Mouse (Mus musculus): Measurements from ENCODE around the gene Msl1. TPM values are rescaled to one million over a fixed set of nuclear protein-coding genes. Genes with fewer than 3 reads are reported as not detected.

Msl1 gene
- polyA plus RNA-seq, 1 experiment from 2014 or later = 39.9 TPM

- peak within 1 kb of the TSS; percentile 66 for H3K4me2 ChIP-seq
- no peaks in the 10 kb centered on the region for H3K9me3 ChIP-seq
- ATAC-seq (ENCODE audit: low FRiP score) = peak; percentile 30; the same call in 1 of the 2 replicates
- peaks cover 52% of the 10 kb centered on the region for H3K4me1 ChIP-seq
- WGBS = 1% methylated on average over 22 of the region's 22 CpGs
- peak within 1 kb of the TSS; percentile 50 for H3K9ac ChIP-seq
- peaks cover 20% of the 10 kb centered on the region for H3K36me3 ChIP-seq (replicated peaks)
- H3K27ac ChIP-seq = peak within 1 kb of the TSS; percentile 56
- H3K4me3 ChIP-seq (replicated peaks) = peak within 1 kb of the TSS; percentile 33
- 0 out of 2 replicates have a peak, but pooled peaks cover 3% of the 10 kb centered on the region for H3K27me3 ChIP-seq
Observed at GRCm38 (mm10) chr11:98774582-98775347, 20.6 kb upstream of the Msl1 start, which contains the start of gene Nr1d1. Gene Nr1d1, minus strand, starts transcription at chr11:98775333.

GRCm38 (mm10) chr11:98775348-98776051, 19.8 kb upstream of the Msl1 start:
- Histone ChIP-seq H3K4me1 (peaks cover 52% of the 10 kb centered on the region), H3K36me3 (replicated peaks) (peaks cover 13% of the 10 kb centered on the region)

DNA sequence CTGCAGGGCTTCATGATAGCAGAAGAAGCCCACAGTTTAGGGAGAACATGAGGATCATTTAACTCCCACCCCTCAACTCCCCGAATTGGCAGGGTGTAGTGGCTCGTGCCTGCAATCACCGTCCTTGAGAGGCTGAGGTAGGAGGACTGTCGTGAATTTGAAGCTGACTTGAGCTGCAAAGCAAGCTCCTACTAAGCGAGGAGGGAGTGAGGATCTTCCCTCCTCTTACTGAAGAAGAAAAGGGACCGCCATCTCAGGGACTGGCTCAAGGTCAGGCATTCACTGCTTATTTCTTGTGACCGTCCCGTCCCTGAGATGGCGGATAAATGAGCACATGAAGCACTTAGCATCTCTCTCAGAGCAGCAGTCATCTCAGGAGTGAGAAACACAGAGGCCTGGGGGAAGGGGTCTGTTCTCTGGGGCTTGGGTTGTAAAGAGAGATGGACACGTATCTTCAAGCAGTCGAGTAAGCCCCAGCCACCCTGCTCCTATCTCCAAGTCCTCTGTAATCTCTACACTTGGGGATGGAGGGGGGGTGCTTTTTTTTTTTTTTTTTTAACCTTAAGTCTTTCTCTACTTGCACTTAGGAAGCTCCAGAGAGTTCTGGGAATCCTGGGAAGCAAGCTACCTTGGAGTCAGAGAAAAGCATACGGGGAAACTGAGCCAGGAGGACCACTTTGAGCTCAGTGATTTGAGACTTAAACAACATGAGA, 19.1 kb upstream of the Msl1 start:
- 55% methylated on average over 12 of the region's 12 CpGs for WGBS
- Histone ChIP-seq H3K4me3 (replicated peaks) (no peak overlapping the region), H3K4me1 (peaks cover 53% of the 10 kb centered on the region), H3K27me3 (0 out of 2 replicates have a peak, but pooled peaks cover 3% of the 10 kb centered on the region), H3K4me2 (peak overlapping the region; percentile 66; the same call in 1 of the 2 replicates), H3K9me3 (no peaks in the 10 kb centered on the region), H3K27ac (peak overlapping the region; percentile 80; the same call in 1 of the 2 replicates), H3K9ac (peak overlapping the region; percentile 21; the same call in 1 of the 2 replicates), H3K36me3 (replicated peaks) (peaks cover 6% of the 10 kb centered on the region)
- ATAC-seq (ENCODE audit: low FRiP score) = no peak

More at GRCm38 (mm10) chr11:98775348-98776051, 19.8 kb upstream of the Msl1 start:
- Histone ChIP-seq H3K4me3 (replicated peaks) (peak overlapping the region; percentile 33), H3K27ac (peak overlapping the region; percentile 56), H3K9me3 (no peaks in the 10 kb centered on the region), H3K27me3 (0 out of 2 replicates have a peak, but pooled peaks cover 3% of the 10 kb centered on the region), H3K4me2 (peak overlapping the region; percentile 66), H3K9ac (peak overlapping the region; percentile 21; the same call in 1 of the 2 replicates)
- ATAC-seq (ENCODE audit: low FRiP score) = peak; percentile 79
- WGBS = 6% methylated on average over 15 of the region's 15 CpGs

DNA sequence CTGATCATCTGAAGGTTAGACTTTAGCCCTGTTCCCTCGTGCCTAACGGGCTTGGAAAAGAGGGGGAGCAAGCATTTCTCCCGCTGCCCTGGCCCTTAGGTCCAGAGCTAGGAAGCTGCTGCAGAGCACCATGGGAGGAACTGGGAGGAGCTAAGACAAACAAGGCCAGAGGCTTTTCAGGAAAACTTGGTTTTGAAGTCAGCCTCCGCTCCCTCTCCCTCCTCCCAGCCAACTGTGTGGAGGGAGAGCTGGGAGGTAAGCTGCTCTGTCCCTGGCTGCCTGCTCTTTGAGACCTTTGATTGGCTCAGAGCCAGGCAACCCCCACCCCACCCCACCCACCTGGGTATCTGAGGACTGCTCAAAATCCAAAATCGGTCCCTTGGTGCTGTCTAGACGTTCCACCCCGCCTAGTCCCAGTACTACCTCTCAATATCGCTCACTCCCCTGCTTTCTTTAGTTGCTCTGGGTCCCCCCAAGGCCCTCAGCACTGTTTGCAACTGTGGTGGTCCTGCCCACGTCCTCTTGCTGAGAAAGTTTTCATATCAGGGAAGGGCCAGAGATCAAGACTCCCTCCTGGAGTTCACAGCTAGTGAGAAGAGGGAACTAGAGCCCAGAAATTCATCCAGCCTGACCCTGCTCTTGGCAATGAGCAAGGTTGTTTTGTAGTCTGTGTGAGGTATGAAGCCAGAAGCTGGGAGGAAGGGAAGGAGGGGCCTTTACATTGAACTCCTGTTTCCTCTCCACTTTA, 18.3 kb upstream of the Msl1 start:
- Histone ChIP-seq H3K27me3 (0 out of 2 replicates have a peak, but pooled peaks cover 3% of the 10 kb centered on the region), H3K4me2 (peak overlapping the region; percentile 21)
- WGBS = 3% methylated on average over 9 of the region's 9 CpGs

GRCm38 (mm10) chr11:98777888-98778287, 17.4 kb upstream of the Msl1 start:
- Histone ChIP-seq H3K9ac (no peak overlapping the region), H3K27ac (no peak overlapping the region), H3K4me1 (peaks cover 68% of the 10 kb centered on the region), H3K4me2 (no peak overlapping the region), H3K9me3 (no peaks in the 10 kb centered on the region), H3K4me3 (replicated peaks) (no peak overlapping the region), H3K36me3 (replicated peaks) (no peaks in the 10 kb centered on the region), H3K27me3 (0 out of 2 replicates have a peak, but pooled peaks cover 3% of the 10 kb centered on the region)
- no peak for ATAC-seq (ENCODE audit: low FRiP score)

More for the DNA sequence above, 18.3 kb upstream of the Msl1 start:
- peaks cover 61% of the 10 kb centered on the region for H3K4me1 ChIP-seq
- no peak overlapping the region for H3K4me3 ChIP-seq (replicated peaks)
- peak overlapping the region; percentile 80 for H3K27ac ChIP-seq
- no peak for ATAC-seq (ENCODE audit: low FRiP score)
- H3K36me3 ChIP-seq (replicated peaks) = no peaks in the 10 kb centered on the region
- H3K9me3 ChIP-seq = no peaks in the 10 kb centered on the region
- no peak overlapping the region for H3K9ac ChIP-seq

DNA sequence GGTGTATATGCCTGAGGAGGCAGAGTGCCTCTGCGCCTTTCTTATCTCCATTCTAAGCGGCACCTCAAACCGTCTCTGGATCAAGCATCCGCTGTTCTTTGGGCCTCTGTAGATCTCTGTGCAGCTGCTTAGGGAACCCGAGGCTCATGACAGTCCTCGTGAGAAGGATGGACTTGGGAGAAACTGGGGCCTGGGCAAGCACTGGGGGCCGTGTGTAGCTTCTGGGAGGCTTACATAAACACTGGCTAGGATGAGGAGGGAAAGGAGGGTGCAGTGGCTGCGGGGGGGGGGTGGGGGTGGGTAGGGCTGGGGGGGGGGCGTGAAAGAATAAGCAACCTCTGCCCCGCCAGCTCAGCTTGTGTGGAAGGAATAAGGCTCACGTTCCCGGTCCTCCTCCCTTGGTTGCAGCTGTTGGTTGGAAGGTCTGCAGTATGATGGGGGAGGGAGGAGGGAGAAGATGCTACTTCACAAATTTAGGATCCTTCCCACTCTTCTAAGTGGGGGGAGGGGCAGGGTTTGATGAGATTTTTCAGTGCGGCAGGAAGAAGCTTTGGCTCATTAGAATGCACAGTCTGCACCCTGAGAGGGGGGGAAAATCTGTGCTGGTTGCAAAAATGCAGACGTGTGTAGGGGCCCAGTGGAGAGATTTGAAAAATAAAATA, 13.3 kb upstream of the Msl1 start:
- peak overlapping the region; percentile 45 for H3K4me2 ChIP-seq
- peak overlapping the region; percentile 86 for H3K27ac ChIP-seq
- ATAC-seq (ENCODE audit: low FRiP score) = no peak; the same call in 1 of the 2 replicates
- no peaks in the 10 kb centered on the region for H3K9me3 ChIP-seq
- WGBS = 15% methylated on average over 13 of the region's 14 CpGs
- H3K36me3 ChIP-seq (replicated peaks) = no peaks in the 10 kb centered on the region
- peaks cover 57% of the 10 kb centered on the region for H3K4me1 ChIP-seq
- no peaks in the 10 kb centered on the region for H3K27me3 ChIP-seq
- H3K4me3 ChIP-seq (replicated peaks) = no peak overlapping the region
- H3K9ac ChIP-seq = no peak overlapping the region

- H3K9me3 ChIP-seq = no peaks in the 10 kb centered on the region
- H3K9ac ChIP-seq = peak overlapping the region; percentile 49
- peak overlapping the region; percentile 86 for H3K27ac ChIP-seq
- no peaks in the 10 kb centered on the region for H3K27me3 ChIP-seq
- H3K4me2 ChIP-seq = peak overlapping the region; percentile 45
- H3K4me3 ChIP-seq (replicated peaks) = peak overlapping the region; percentile 14; the same call in 1 of the 2 replicates
- H3K36me3 ChIP-seq (replicated peaks) = no peaks in the 10 kb centered on the region
- ATAC-seq (ENCODE audit: low FRiP score) = peak; percentile 1; the same call in 1 of the 2 replicates
- peaks cover 54% of the 10 kb centered on the region for H3K4me1 ChIP-seq
- 2% methylated on average over 17 of the region's 17 CpGs for WGBS
Observed at GRCm38 (mm10) chr11:98782651-98783235, 12.6 kb upstream of the Msl1 start.

- H3K4me2 ChIP-seq = peak overlapping the region; percentile 45
- ATAC-seq (ENCODE audit: low FRiP score) = peak; percentile 62
- WGBS = under 1% methylated on average over 20 of the region's 20 CpGs
- peak overlapping the region; percentile 49; the same call in 1 of the 2 replicates for H3K9ac ChIP-seq
- H3K36me3 ChIP-seq (replicated peaks) = no peaks in the 10 kb centered on the region
- H3K4me3 ChIP-seq (replicated peaks) = peak overlapping the region; percentile 14
- peak overlapping the region; percentile 86 for H3K27ac ChIP-seq
- H3K4me1 ChIP-seq = peaks cover 55% of the 10 kb centered on the region
- no peaks in the 10 kb centered on the region for H3K9me3 ChIP-seq
- H3K27me3 ChIP-seq = no peaks in the 10 kb centered on the region
Observed at GRCm38 (mm10) chr11:98783236-98783696, 12.1 kb upstream of the Msl1 start.

DNA sequence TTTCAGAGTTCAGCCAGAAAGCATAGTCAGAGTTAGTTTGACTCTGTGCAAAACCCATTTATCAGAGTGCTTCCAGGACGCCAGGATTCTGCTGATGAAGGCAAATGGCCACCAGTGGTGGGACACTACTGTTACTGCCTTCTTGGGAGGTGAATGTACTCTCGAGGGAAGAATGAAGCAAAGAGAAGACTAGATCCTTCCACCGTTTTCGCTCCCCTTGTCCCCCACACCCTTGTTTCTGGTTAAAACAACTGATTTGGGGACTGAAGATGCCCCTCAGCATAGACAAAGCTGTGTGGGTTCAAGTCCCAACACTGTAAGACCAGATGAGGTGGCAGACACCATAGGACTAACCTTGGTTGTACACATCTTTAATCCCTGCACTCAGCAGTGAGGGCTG, 11.2 kb upstream of the Msl1 start:
- WGBS = 72% methylated on average over 4 of the region's 4 CpGs
- H3K9me3 ChIP-seq = no peaks in the 10 kb centered on the region
- no peak overlapping the region for H3K27ac ChIP-seq
- no peak overlapping the region for H3K4me3 ChIP-seq (replicated peaks)
- no peak overlapping the region for H3K9ac ChIP-seq
- no peaks in the 10 kb centered on the region for H3K27me3 ChIP-seq
- no peak for ATAC-seq (ENCODE audit: low FRiP score)
- H3K4me1 ChIP-seq = peaks cover 62% of the 10 kb centered on the region
- H3K36me3 ChIP-seq (replicated peaks) = no peaks in the 10 kb centered on the region
- H3K4me2 ChIP-seq = no peak overlapping the region

- ATAC-seq (ENCODE audit: low FRiP score) = no peak
- 73% methylated on average over 10 of the region's 10 CpGs for WGBS
- Histone ChIP-seq H3K9ac (no peak overlapping the region), H3K4me3 (replicated peaks) (no peak overlapping the region), H3K27ac (peak overlapping the region; percentile 73), H3K4me1 (peaks cover 69% of the 10 kb centered on the region), H3K9me3 (no peaks in the 10 kb centered on the region), H3K4me2 (no peak overlapping the region), H3K27me3 (no peaks in the 10 kb centered on the region), H3K36me3 (replicated peaks) (no peaks in the 10 kb centered on the region)
Observed at GRCm38 (mm10) chr11:98785214-98785613, 10.1 kb upstream of the Msl1 start.

All from forebrain, embryonic 12.5 days (tissue).